In the genomic region with DNA sequence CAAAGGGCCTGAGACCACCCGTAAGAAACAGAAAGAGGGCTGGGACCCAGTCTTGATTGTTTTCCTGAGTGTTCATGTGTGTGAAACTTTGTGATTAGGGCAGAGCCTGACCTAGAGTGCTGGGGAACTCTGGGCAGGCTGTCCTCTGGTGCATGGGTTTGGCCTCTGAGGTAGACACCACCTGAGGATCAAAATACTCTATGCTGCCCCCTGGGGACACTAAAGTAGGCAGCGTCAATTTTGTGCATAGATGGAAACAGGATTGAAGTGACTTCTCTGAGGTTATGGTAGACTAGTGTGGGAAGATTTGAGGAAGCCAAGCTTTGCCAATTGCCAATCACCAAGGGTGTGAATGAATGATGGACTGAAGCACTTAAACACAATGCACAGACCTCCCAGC, we compare ENCODE assay signal across 11 mouse cellular contexts. TPM values are rescaled to one million over a fixed set of nuclear protein-coding genes. Genes with fewer than 3 reads are reported as not detected.
A peak's percentile ranks its signal among the peaks of the same experiment; 100 is the strongest.
DNase-seq lines count a peak whose midpoint lies in the region; ATAC-seq and TF ChIP-seq lines count a peak whose summit lies in the region.
"Had no signal": no experiment of that assay in that cellular context is flagged by ENCODE, and none has a peak within 500 bp of the region (broad histone marks: within the 10 kb centered on the region; RNA-seq: fewer than 3 reads in every experiment).

No protein-coding gene starts in this region.

- H3K36me3 ChIP-seq in kidney, postnatal 0 days (ENCODE audit: insufficient read depth, low read length): peaks cover 10% of the 10 kb centered on the region; the same call in 1 of the 2 replicates
- H3K36me3 ChIP-seq in G1E (replicated peaks): peaks cover 68% of the 10 kb centered on the region
- H3K36me3 ChIP-seq in liver, postnatal 0 days (replicated peaks; ENCODE audit: insufficient read depth, low read length): peaks cover 38% of the 10 kb centered on the region

- H3K4me2 ChIP-seq in kidney, postnatal 0 days (ENCODE audit: low read length): no peak overlapping the region
- no peak overlapping the region for H3K4me2 ChIP-seq in liver, postnatal 0 days (ENCODE audit: low read depth, low read length)

- no peak overlapping the region for H3K27ac ChIP-seq in kidney, postnatal 0 days
- H3K27ac ChIP-seq in liver, postnatal 0 days (ENCODE audit: low read depth): no peak overlapping the region

- 64% methylated on average over 2 of the region's 2 CpGs for WGBS in kidney, postnatal 0 days
- WGBS in liver, postnatal 0 days (ENCODE audit: insufficient replicate concordance): 61% methylated on average over 2 of the region's 2 CpGs

- no peaks in the 10 kb centered on the region for H3K4me1 ChIP-seq in kidney, postnatal 0 days (replicated peaks; ENCODE audit: insufficient read depth, low read length)
- H3K4me1 ChIP-seq in G1E (ENCODE audit: insufficient read depth, low read depth, low read length): peaks cover 52% of the 10 kb centered on the region
- peaks cover 16% of the 10 kb centered on the region for H3K4me1 ChIP-seq in liver, postnatal 0 days (ENCODE audit: insufficient read depth)

- TF ChIP-seq CTCF in kidney, postnatal 0 days (IDR thresholded peaks at IDR 0.05; ENCODE audit: low read depth): peak; percentile 49; the same call in 1 of the 2 replicates
- TF ChIP-seq CTCF in G1E (IDR thresholded peaks at IDR 0.05; ENCODE audit: low read depth, low read length): peak; percentile 16; the same call in 1 of the 2 replicates
- TF ChIP-seq CTCF in liver, postnatal 0 days (IDR thresholded peaks at IDR 0.05; ENCODE audit: low read depth): peak; percentile 67

- ATAC-seq in kidney, postnatal 0 days (replicated peaks; ENCODE audit: low FRiP score, low read depth): no peak
- ATAC-seq in G1E (ENCODE audit: extremely low read depth, insufficient number of reproducible peaks, low FRiP score, poor library complexity, severe bottlenecking): no peak
- no peak for ATAC-seq in liver, postnatal 0 days

- H3K27me3 ChIP-seq in kidney, postnatal 0 days (ENCODE audit: insufficient read depth, low read length): no peaks in the 10 kb centered on the region
- H3K27me3 ChIP-seq in G1E (ENCODE audit: insufficient read depth, low read length): no peaks in the 10 kb centered on the region
- no peaks in the 10 kb centered on the region for H3K27me3 ChIP-seq in liver, postnatal 0 days (ENCODE audit: insufficient read depth, low read length)

- H3K4me3 ChIP-seq in kidney, postnatal 0 days (replicated peaks; ENCODE audit: low read depth, low read length): no peak overlapping the region
- no peak overlapping the region for H3K4me3 ChIP-seq in G1E (ENCODE audit: low read depth, low read length)
- H3K4me3 ChIP-seq in liver, postnatal 0 days (ENCODE audit: low read depth, low read length): no peak overlapping the region

- DNase-seq in kidney, postnatal 0 days (ENCODE audit: low spot score): no peak
- no peak for DNase-seq in kidney, postnatal 4 days
- peak; percentile 58 for DNase-seq in A20 (ENCODE audit: low read depth, low spot score)
- DNase-seq in G1E (ENCODE audit: low spot score): no peak
- DNase-seq in liver, postnatal 0 days: no peak
- DNase-seq in ovary, adult 18-20 months (ENCODE audit: low spot score): no peak
- no peak for DNase-seq in adrenal gland, adult 18-20 months (ENCODE audit: low spot score in 2 of 2)
- DNase-seq: cerebellum, postnatal 36 days; heart, postnatal 36 days; kidney, adult 8-10 months; lung, adult 18-20 months had no signal

- TF ChIP-seq EP300 in liver, postnatal 0 days (IDR thresholded peaks at IDR 0.05; ENCODE audit: low read depth): no peak

- no peak overlapping the region for H3K9ac ChIP-seq in kidney, postnatal 0 days (ENCODE audit: low read depth, low read length)
- no peak overlapping the region for H3K9ac ChIP-seq in liver, postnatal 0 days (replicated peaks)

- H3K9me3 ChIP-seq in kidney, postnatal 0 days (replicated peaks; ENCODE audit: low read length): no peaks in the 10 kb centered on the region
- H3K9me3 ChIP-seq in G1E (replicated peaks): no peaks in the 10 kb centered on the region
- H3K9me3 ChIP-seq in liver, postnatal 0 days (ENCODE audit: low read length): no peaks in the 10 kb centered on the region

RNA-seq across cellular contexts. Expression of a gene that starts 7.1 kb away (rescaled TPM):
- polyA plus RNA-seq in kidney, postnatal 0 days (2015; fragmentation: Nextera tagmentation; extraction: Ambion mirVana): 37.6 and 41.2 TPM in 2 replicates
- 8.5 and 17.7 TPM in 2 replicates for total RNA-seq in G1E (2014; fragmentation: Nextera tagmentation)
- 13.4 and 14.0 TPM in 2 replicates for total RNA-seq in G1E (2017)
- 17.1 and 20.2 TPM in 2 replicates for polyA plus RNA-seq in G1E (2012)
- 20.0 and 20.5 TPM in 2 replicates for polyA plus RNA-seq in liver, postnatal 0 days (2015; fragmentation: Nextera tagmentation; extraction: Ambion mirVana)
- total RNA-seq in adrenal gland, adult 18-20 months (2021): 10 to 100 TPM; 31.1 to 41.3 TPM

RNA-seq across cellular contexts. Expression of a gene that starts 7.2 kb away (rescaled TPM):
- polyA plus RNA-seq in kidney, postnatal 0 days (2015; fragmentation: Nextera tagmentation; extraction: Ambion mirVana): 159 and 169 TPM in 2 replicates
- 13.5 and 31.8 TPM in 2 replicates for total RNA-seq in G1E (2014; fragmentation: Nextera tagmentation)
- total RNA-seq in G1E (2017): 50.5 and 63.3 TPM in 2 replicates
- polyA plus RNA-seq in G1E (2012): 108 and 114 TPM in 2 replicates
- 168 and 183 TPM in 2 replicates for polyA plus RNA-seq in liver, postnatal 0 days (2015; fragmentation: Nextera tagmentation; extraction: Ambion mirVana)
- 100 to 1,000 TPM; 395 to 578 TPM for total RNA-seq in adrenal gland, adult 18-20 months (2021)

RNA-seq across cellular contexts. Expression of a gene that starts 24.3 kb away (rescaled TPM):
- polyA plus RNA-seq in kidney, postnatal 0 days (2015; fragmentation: Nextera tagmentation; extraction: Ambion mirVana): 22.4 and 25.1 TPM in 2 replicates
- total RNA-seq in G1E (2014; fragmentation: Nextera tagmentation) (50.4 and 59.4 TPM in 2 replicates), G1E (2017) (15.5 and 17.0 TPM in 2 replicates)
- 128 and 181 TPM in 2 replicates for polyA plus RNA-seq in G1E (2012)
- polyA plus RNA-seq in liver, postnatal 0 days (2015; fragmentation: Nextera tagmentation; extraction: Ambion mirVana): 10.9 and 12.9 TPM in 2 replicates
- 10 to 100 TPM; 27.9 to 30.4 TPM for total RNA-seq in adrenal gland, adult 18-20 months (2021)

RNA-seq across cellular contexts. Expression of a gene that starts 44.0 kb away (rescaled TPM):
- 14.1 and 16.1 TPM in 2 replicates for polyA plus RNA-seq in kidney, postnatal 0 days (2015; fragmentation: Nextera tagmentation; extraction: Ambion mirVana)
- total RNA-seq in G1E (2014; fragmentation: Nextera tagmentation) (not detected in 2 replicates), G1E (2017) (not detected in 2 replicates)
- not detected in 2 replicates for polyA plus RNA-seq in G1E (2012)
- 6.2 and 6.4 TPM in 2 replicates for polyA plus RNA-seq in liver, postnatal 0 days (2015; fragmentation: Nextera tagmentation; extraction: Ambion mirVana)
- 1 to 10 TPM; 3.9 to 4.8 TPM for total RNA-seq in adrenal gland, adult 18-20 months (2021)

RNA-seq across cellular contexts. Expression of a gene that starts 59.9 kb away (rescaled TPM):
- polyA plus RNA-seq in kidney, postnatal 0 days (2015; fragmentation: Nextera tagmentation; extraction: Ambion mirVana): 16.6 and 19.0 TPM in 2 replicates
- 12.3 and 15.7 TPM in 2 replicates for total RNA-seq in G1E (2014; fragmentation: Nextera tagmentation)
- total RNA-seq in G1E (2017): 5.6 and 6.5 TPM in 2 replicates
- 2.0 and 2.3 TPM in 2 replicates for polyA plus RNA-seq in G1E (2012)
- 2.7 and 3.2 TPM in 2 replicates for polyA plus RNA-seq in liver, postnatal 0 days (2015; fragmentation: Nextera tagmentation; extraction: Ambion mirVana)
- 1 to 10 TPM; 6.9 to 8.8 TPM for total RNA-seq in adrenal gland, adult 18-20 months (2021)

Comparison
In these comparisons a context has a peak if more than half of its experiments do, and no peak if none do; other contexts are left out.
1. CTCF ChIP-seq: peak in every context shown above with its lines; median percentile 67 in liver, postnatal 0 days; 49 in kidney, postnatal 0 days; 16 in G1E.